Mouse (Mus musculus): ENCODE data around the gene Pacs2.

The Pacs2 gene

GRCm38 (mm10) chr12:113073420-113074328 is 59.4 kb downstream of the Pacs2 start:
- in situ Hi-C loops (cut with MboI; ENCODE audit: unreplicated experiment in 2 of 2) = no loop called here

- in situ Hi-C loops (cut with MboI; ENCODE audit: unreplicated experiment in 2 of 2) = no loop called here
Observed at GRCm38 (mm10) chr12:113074329-113075062, 60.2 kb downstream of the Pacs2 start, which contains the start of gene Tex22. Tex22 (plus strand) TSS chr12:113074502.

- in situ Hi-C loops (cut with MboI; ENCODE audit: unreplicated experiment in 2 of 2) = no loop called here
Observed at GRCm38 (mm10) chr12:113075063-113075454, 60.8 kb downstream of the Pacs2 start.

- in situ Hi-C loops (cut with MboI; ENCODE audit: unreplicated experiment in 2 of 2) = no loop called here
Observed at GRCm38 (mm10) chr12:113075486-113075885, 61.2 kb downstream of the Pacs2 start.

- in situ Hi-C loops (cut with MboI; ENCODE audit: unreplicated experiment in 2 of 2) = no loop called here
Observed at GRCm38 (mm10) chr12:113087276-113087675, 73.0 kb downstream of the Pacs2 start.

- in situ Hi-C loops (cut with MboI; ENCODE audit: unreplicated experiment in 2 of 2) = no loop called here
Observed at GRCm38 (mm10) chr12:113088026-113088425, 73.7 kb downstream of the Pacs2 start.

GRCm38 (mm10) chr12:113089107-113089506 is 74.8 kb downstream of the Pacs2 start:
- in situ Hi-C loops (cut with MboI; ENCODE audit: unreplicated experiment in 2 of 2) = no loop called here

GRCm38 (mm10) chr12:113090053-113090452 is 75.7 kb downstream of the Pacs2 start:
- in situ Hi-C loops (cut with MboI; ENCODE audit: unreplicated experiment in 2 of 2) = no loop called here

GRCm38 (mm10) chr12:113097040-113097439 is 82.7 kb downstream of the Pacs2 start:
- in situ Hi-C loops (cut with MboI; ENCODE audit: unreplicated experiment in 2 of 2) = loop anchor here in 1 of 2 experiments (5.0 kb wide), 1 partner anchor 90 kb away; no protein-coding TSS in a partner anchor

- in situ Hi-C loops (cut with MboI; ENCODE audit: unreplicated experiment in 2 of 2) = loop anchor here in 1 of 2 experiments (5.0 kb wide), 1 partner anchor 91 kb away; no protein-coding TSS in a partner anchor
Observed at GRCm38 (mm10) chr12:113097749-113098281, 83.5 kb downstream of the Pacs2 start, which contains the start of gene Mta1. Mta1 (plus strand) TSS chr12:113098278.

GRCm38 (mm10) chr12:113098530-113099151 is 84.3 kb downstream of the Pacs2 start:
- in situ Hi-C loops (cut with MboI; ENCODE audit: unreplicated experiment in 2 of 2) = loop anchor here in 1 of 2 experiments (5.0 kb wide), 1 partner anchor 91 kb away; no protein-coding TSS in a partner anchor

GRCm38 (mm10) chr12:113099470-113100237 is 85.3 kb downstream of the Pacs2 start:
- in situ Hi-C loops (cut with MboI; ENCODE audit: unreplicated experiment in 2 of 2) = loop anchor here in 1 of 2 experiments (5.0 kb wide), 1 partner anchor 92 kb away; no protein-coding TSS in a partner anchor

- in situ Hi-C loops (cut with MboI; ENCODE audit: unreplicated experiment in 2 of 2) = no loop called here
Observed at GRCm38 (mm10) chr12:113100448-113101076, 86.3 kb downstream of the Pacs2 start.

- in situ Hi-C loops (cut with MboI; ENCODE audit: unreplicated experiment in 2 of 2) = no loop called here
Observed at GRCm38 (mm10) chr12:113101251-113101960, 87.1 kb downstream of the Pacs2 start.

- in situ Hi-C loops (cut with MboI; ENCODE audit: unreplicated experiment in 2 of 2) = no loop called here
Observed at GRCm38 (mm10) chr12:113102461-113102860, 88.2 kb downstream of the Pacs2 start.

GRCm38 (mm10) chr12:113103846-113104451 is 89.6 kb downstream of the Pacs2 start:
- in situ Hi-C loops (cut with MboI; ENCODE audit: unreplicated experiment in 2 of 2) = no loop called here

- in situ Hi-C loops (cut with MboI; ENCODE audit: unreplicated experiment in 2 of 2) = loop anchor here in 1 of 2 experiments (5.0 kb wide), 1 partner anchor 99 kb away; no protein-coding TSS in a partner anchor
Observed at GRCm38 (mm10) chr12:113106386-113106785, 92.1 kb downstream of the Pacs2 start.

Data from v-Abl transformed pro-B cells (cell line).